Mouse (Mus musculus) layer of hippocampus, postnatal 25 days (tissue): ENCODE data around the gene Rpl13. TPM values are rescaled to one million over a fixed set of nuclear protein-coding genes. Genes with fewer than 3 reads are reported as not detected.
"Not testable (repeated sequence)": the region's sequence is repeated elsewhere in the genome, so short reads cannot be mapped to it uniquely, and the experiment has no call there.

Experiments used
- DNase-seq, 2 experiments: peaks; one replicate each; pipeline ENCODE4 v3.0.0; 2022; ENCODE audit warnings: mixed read lengths in 2 of 2, low spot score in 1 of 2; ENCODE audit errors: extremely low spot score in 1 of 2
- total RNA-seq, 2 experiments: library from RNA; stranded (reverse); gene quantifications; 2 replicates each; pipeline ENCODE4 v1.2.3; 2021

Rpl13 gene
- 100 to 1,000 TPM; 378 to 449 TPM for total RNA-seq

DNA sequence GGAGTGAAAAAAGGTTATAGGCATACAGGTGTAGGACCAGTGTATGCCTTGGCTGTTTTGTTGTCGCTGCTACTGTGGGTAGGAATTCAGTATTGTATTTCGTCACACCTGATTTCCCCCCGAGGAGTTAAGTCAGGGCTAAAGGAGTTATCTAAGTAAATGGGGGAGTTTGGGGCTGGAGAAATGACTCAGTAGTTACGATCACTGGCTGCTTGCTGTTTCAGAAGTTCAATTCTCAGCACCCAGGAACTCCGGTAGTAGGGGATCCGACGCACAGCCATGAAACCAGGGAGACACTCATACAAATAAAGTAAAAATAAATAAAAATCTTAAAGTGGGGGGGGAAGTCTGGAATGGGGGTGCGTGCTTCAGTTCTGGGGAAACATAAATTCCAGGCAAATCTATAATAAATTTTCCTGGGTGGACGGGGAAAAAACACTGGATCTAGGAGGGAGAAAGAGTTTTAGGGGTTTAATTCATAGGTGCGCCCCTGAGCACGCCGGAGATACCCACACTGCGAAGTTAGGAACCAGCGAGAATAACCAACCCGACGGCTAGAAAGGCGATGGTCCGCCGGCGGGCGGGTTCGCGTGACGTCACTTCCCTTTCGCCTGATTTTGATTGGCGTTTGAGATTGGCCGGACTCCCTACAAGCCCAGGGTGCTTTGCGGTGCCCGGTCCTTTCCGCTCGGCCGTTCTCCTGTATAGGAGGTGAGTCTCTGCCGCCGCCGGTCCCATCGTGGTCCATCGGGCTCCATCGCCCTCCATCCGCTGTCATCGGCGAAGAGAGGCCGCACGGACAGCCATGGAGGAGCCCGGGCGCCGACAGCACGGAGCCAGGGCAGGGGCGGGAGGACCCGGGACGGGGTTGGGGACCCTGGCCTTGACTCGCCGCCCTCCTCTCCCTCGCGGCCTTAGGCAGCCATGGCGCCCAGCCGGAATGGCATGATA, at the start of gene Rpl13:
Gene Rpl13 (plus strand): TSS at position 616 of the 951 bp plus-strand sequence.
- peak; percentile 91 to 94 for DNase-seq

DNA sequence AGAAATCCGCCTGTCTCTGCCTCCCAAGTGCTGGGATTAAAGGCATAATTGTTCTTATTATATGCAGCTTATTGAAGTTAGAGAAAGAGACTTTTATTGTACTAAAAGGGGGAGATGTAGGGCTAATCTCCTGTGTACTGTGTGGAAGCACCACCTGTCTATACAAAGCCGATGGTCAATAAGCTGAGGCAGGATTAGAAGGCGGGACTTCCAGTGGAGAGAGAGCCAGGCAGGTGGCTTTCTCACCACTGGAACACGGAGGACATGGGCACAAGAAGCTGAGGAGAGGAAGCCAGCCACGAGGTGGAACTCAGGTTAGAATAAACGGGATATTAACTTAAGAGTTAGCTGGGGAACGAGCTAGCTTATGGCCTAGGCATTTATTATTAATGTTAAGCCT, 39.4 kb upstream of the Rpl13 start, which contains the start of gene Spg7:
Gene Spg7 (plus strand): TSS at position 222 of the 400 bp plus-strand sequence.
- no peak for DNase-seq

DNA sequence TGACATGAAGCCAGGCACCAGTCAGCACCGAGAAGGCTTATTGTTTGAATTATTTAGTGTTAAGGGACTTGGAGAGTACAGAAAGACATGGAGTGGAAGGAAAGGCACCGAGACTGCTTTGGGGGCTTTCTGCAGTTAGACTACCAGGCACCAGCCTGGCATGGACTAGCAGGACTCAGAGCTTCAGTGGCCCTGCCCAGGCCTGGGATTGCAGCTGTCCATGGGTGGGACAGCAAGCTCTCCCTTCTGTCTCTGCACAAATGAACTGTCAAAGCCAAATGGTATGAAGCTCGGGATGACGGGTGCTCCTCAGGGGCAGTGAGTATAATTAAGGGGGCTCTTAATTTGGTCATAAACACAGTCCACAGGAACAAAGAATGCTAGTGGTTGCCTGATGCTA, 38.1 kb upstream of the Rpl13 start:
- DNase-seq: no peak

DNA sequence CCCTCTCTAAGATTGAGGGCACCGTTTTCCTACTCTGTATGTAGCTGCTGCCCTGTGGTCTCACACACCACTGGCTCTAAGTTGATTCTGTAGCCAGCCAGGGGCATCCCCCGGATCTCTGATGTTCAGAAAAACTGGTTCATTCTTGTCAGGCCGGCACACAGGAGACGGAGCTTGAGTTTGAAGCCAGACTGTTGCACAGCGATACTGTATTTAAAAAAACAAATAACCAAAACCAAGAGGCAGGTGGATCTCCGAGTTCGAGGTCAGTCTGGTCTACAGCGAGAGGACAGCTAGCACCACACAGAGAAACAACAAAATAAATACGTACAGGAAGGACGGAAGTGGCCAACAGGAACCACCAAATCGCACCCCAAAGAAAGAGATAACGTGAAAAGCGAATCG, 37.3 kb upstream of the Rpl13 start:
- no peak for DNase-seq

DNA sequence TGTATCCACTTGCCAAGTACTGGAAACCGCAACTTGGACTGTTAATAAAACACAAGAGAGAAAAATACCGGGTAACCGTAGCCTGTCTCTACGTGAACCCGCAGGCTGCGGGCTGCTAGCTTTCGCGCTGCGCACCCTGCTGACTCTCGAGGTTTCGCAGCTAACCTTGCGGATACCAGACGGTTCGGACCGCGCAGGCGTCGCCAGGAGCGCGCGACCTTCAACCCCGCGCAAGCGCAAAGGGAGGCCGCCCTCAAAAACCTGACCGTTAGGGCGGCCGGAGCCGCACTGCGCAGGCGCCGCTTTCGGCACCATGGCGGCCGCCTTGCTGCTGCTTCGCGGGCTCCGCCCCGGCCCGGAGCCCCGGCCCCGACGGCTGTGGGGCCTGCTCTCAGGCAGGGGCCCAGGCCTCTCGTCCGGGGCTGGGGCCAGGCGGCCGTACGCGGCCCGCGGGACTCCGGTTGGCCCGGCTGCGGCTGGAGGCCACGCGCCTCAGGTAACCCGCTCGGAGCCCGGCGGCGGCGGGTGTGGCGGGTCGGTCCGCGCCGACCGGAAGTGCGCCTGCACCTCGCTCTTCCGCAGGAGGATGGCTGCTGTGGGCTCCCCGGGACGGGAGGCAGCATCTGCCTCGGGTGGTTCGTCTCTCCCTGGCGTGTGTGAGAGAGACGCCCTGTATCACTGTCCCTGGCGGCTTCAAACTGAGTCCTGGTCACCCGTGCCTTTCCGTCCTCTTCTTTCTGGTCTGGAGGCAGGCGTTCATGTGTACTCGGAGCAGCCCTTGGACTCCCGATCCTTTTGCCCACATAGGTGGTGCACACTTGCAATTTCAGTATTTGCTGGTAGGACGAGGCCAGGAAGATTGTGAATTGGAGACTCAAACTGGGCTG, 36.7 kb upstream of the Rpl13 start:
- peak; percentile 90 to 92 for DNase-seq

DNA sequence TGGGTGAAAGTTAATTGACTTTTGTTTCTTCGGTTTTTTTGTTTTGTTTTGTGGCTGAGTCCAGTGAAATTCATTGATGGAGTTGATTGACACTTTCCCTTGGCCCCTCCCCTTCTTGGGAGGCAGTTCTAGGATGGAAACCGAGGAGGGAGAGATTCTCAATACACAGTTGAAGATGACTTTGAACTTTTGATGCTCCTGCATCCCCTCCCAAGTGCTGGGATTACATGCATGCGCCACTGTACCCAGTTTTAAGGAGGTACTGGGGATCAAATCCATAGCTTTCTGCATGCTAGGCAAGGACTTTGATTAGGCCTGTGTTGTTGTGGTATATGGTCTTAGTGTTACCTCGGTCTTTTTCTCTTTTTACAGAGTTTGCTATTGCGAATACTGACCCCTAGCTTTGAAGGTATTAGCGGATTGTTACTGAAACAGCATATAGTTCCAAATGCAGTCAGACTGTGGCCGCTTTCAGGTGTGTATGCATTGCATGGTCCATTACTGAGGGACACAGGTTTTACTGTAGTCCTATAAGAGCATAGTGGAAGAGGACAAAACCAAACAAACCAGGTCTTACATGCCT, 36.0 kb upstream of the Rpl13 start:
- DNase-seq: no peak

DNA sequence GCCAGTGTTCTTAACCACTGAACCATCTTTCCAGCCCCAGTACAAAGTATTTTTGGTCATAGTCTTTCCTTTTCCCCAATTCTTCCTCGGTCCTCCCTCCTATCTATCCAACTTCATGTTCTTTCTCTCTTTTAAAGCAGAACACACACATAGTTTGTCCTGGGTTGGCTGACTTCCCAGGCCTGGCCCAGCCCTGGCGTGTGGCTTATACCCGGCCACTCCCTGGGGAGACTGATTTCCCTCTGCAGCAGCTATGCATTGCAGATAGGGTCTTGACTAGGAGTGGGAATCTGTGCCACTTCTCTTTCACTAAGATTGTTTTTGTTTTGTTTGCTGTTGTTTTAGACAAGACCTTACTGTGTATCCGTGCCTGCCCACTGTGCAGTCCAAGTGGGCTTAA, 31.0 kb upstream of the Rpl13 start:
- DNase-seq: no peak

DNA sequence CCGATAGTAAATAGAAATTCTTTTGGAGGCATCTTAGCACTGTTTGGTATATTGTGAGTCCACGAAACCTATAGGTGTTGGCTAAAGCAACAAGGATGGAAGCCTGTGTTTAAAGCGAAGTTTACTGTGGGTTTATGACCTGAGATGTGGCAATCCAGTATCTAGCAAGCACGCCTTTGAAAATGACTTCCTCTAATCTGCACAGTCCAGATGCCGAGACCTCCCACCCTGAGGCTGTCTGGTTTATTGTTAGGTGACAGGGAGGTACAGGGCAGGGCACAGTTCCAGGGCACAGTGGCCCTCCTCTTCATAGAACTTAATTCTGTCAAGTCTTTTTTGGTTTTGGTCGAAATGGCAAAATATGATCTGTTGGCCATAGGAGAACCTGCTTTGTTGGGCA, 24.9 kb upstream of the Rpl13 start:
- DNase-seq: no peak

DNA sequence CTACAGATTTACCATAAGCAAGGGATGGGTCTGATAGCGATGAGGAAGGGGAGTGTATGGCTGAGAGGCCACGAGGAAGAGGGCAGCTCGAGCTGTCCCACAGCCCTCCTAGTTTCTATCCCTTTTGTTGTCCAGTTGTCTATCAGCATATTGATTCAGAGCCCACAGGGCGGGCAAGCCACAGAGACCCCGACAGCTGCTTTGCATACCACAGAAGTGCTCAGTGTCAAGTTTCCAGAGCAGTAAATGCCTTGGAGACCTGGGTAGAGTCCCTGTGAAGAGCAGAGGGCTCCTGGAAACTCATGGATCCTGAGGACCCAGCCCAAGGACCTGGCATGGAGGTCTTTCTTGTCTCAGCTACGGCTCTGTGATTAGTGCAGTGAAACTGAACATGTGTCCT, 19.2 kb upstream of the Rpl13 start:
- no peak for DNase-seq

DNA sequence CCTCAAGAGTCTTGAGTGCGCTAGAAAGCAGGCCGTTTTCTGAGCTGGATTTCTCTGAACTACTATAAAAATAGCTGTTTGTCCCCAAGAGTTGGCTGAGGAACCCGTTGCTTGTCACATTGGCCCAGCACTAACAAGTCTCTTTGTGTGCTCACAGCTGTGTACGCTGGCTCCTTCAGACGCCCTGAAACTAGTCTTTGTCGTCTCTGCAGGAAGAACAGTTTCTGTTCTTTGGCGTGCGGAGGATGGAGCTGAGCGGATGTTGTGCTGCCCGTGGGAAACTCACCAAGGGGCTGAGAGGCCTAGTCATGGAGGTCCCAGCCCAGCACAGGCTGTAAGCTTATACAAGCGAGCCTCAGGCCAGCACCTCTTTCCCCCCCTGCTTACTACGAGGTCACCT, 18.5 kb upstream of the Rpl13 start:
- DNase-seq: no peak

DNA sequence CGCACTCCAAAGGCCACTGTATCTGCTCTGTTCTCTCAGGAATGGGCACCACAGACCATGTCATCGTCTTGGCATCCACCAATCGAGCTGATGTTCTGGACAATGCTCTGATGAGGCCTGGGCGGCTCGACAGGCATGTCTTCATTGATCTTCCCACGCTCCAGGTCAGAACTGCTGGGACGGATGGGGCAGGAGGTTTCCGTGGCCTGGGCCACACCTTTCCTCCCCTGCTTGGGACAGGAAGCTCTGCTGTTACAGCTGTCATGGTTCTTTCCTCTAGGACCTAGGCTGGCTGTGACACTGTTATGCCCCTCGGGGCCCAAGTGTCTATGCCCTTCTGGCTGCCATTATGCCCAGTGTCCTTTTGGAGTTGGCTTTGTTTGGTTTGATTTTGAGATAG, 14.9 kb upstream of the Rpl13 start:
- no peak for DNase-seq

DNA sequence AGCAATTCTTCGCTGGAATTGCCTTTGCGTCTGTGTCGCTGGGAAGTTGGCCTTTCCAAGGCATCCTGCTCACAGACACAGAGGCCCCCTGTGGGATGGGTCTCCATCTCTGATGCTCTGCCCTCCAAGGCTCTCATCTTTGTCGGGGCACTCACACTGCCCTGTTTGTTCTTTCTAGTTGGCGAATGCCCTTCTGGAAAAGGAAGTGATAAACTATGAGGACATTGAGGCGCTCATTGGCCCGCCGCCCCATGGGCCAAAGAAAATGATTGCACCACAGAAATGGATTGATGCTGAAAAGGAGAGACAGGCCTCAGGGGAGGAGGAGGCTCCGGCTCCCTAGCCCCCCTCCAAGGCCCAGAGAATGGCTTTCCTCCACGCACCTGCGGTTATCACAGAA, 4.9 kb upstream of the Rpl13 start:
- no peak for DNase-seq

DNA sequence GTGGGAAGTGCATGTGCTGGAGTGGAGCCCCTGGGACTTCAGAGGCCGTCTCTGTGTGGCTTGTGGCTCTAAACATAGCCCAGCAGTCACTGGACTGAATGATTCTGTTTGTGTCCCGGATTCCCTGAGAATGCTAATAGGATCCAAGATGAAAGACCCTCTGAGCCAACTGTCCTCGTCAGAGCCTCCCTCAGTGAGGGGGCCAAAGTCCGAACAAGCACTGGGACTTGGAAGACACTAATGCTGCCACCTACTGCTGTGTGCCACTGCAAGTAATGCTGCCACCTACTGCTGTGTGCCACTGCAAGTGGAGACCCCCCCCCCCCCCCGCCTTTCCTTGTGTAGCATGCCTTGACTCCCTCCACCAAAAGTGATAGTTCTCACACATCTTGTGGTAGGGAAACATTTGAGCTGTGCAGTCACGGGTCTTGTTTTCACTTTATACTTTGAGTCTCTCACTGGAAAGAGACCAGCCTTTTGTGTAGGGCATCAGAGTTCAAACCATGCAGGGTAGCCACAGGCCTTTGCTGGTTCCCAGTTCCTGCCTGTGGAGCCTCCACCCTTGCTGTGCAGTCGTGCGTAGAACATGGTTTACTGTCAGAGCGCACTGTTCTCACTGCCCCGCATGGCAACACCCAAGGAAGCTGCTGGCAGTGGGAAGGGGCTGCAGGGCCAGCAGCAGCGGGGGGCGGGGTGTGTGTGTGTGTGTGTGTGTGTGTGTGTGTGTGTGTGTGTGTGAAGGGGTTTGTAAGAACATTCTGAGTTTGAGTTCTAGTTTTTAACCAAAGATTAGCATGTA, 4.2 kb upstream of the Rpl13 start:
- no peak for DNase-seq

DNA sequence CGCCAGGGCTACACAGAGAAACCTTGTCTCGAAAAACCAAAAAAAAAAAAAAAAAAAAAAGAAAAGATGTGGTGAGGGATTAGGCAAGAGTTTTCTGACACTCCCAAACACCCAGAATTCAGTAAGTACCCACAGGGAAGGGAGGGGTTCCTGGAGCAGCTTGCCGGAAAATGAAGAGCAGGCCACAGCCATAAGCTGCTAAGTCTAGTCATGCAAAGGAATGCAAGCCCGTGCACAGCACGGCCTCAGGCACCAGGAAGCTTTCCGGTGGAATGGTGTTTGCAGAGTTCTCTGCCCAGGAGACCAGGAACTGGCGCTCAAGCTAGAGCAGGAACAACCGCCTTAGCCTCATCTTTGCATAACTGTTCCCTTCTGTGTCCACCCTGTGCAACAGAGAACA, 1.9 kb upstream of the Rpl13 start:
- DNase-seq: no peak

DNA sequence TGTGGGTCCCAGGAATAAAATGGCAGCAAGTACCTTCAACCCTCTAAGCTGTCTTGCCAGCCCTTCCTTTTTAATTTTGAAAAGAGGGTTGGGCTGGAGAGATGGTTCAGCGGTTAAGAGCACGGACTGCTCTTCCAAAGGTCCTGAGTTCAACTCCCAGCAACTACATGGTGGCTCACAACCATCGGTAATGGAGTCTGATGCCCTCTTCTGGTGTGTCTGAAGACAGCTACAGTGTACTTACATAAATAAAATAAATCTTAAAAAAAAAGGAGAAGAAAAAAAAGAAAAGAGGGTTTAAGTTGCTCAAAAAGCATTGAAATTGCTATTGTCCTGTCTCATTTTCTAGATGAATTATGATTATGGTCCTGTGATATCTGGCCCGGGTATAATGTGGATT, 906 bp upstream of the Rpl13 start:
- no peak for DNase-seq

DNA sequence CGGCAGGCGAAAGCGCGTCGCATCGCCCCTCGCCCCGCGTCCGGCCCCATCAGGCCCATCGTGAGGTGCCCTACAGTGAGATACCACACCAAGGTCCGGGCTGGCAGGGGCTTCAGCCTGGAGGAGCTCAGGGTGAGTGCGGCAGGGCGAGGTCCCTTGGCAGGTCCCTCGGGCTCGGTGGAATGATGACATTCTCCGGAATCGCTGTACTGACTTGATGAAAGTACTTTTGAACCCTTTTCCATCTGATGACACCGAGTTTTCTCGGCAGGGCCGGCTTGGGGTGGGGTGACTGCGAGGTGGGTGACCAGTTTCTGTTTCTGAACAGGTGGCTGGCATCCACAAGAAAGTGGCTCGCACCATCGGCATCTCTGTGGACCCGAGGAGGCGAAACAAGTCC, 705 bp downstream of the Rpl13 start:
- DNase-seq: not testable (repeated sequence)

DNA sequence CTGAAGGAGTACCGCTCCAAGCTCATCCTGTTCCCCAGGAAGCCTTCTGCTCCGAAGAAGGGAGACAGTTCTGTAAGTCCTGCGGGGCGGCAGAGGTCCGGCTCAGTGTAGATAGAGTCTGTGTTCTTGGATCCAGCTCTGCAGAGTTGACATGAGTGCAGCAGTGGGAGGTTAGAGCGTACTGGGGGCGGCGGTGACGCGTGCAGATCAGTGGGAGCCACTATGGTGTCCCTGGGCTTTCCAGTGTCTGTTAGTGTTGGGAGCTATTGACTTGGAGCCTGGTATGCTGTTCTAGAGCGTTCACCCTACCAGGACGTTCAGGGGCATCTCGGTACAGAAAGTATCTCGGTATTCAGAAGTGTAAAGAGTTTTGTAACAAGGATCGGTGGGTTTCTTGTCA, 1.1 kb downstream of the Rpl13 start:
- no peak for DNase-seq

DNA sequence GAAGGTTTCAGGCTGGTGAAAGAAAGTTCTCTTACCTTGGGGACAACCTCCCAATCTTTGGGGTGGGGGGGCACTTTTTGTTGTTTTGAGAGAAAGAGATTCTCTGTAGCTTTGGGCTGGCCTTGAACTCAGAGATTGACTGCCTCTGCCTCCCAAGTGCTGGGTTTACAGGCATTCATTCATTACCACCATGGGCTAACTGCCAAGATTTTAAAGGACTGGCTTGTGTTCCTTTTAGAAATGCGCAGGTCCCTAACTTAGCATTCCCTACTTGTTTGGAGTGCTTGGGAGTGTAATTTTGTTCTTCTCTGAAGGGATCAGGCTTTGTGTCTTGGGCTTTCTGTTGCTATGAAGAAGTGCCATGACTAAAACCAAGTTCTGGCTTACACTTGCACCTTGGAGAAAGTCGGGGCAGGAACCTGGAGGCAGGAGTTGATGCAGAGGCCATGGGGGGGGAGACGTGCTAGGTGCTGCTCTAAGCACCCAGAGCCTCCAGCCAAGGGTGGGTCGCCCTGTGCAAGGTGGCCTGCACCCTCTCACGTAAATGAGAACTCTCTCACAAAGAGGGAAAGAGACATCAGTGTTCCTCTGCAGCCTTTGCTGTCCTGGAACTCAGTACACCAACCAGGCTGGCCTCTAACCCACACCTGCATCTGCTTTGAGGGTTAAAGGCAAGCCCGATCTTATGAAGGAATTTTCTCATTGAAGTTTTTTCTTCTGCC, 2.1 kb downstream of the Rpl13 start:
- DNase-seq: no peak

DNA sequence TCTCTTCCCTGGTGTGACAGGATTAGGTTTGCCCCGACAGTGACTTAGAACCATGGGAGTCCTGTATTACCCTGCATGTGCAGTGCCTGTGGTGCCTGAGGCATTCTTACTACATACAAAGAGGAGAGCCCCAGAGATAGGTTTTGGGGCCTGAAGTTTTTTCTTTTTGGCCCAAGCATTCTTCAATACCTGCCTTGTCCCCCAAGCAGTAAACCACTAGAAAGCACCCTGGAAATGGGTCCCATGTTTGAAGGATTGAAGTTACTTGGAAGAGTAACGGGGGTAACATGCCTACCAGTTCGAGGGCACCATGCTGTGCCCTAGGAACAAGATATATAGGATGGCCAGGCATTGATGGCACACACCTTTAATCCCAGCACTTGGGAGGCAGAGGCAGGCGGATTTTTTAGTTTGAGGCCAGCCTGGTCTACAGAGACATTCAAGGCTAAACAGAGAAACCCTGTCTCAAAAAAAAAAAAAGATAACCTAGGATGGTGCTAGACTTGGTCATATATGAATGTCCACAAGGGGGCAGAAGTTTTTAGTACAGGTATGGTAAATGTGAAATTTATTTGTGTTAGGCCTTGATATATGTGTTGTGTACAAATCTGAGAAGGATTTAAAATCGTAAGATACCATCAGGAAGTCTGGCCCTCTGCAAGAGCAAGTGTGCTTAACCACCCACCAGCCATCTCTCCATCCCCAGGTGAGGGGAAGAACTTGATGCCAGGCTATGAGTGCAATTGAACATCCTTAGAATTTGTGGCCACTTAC, 3.6 kb downstream of the Rpl13 start:
- DNase-seq: no peak
